Mouse (Mus musculus) ES-CJ7 (cell line): ENCODE data around the gene Ly75.

Experiments
- DNase-seq: peaks from one replicate; pipeline ENCODE4 v3.0.0; 2011; ENCODE audit warnings: low read depth, low spot score

Ly75 gene

DNA sequence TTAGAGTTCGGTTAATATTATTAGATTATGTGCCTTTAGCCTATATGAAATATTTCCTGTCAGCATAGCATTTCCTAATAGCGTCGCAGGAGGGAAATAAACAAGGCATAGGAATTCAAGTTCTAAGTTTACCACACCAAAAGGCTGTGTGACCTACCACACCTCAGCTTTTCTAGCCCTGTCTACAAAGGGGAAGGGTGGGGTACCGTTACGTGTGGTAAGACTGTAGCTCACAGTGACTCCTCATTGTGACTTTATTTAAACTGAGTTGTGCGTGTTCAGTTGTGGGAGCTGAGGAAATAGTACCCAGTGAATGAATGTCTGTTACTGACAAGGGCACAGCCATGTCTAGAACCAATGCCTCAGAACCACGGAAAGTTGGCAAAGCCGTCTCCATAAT is 8.0 kb downstream of the Ly75 start:
- DNase-seq: peak; percentile 72

DNA sequence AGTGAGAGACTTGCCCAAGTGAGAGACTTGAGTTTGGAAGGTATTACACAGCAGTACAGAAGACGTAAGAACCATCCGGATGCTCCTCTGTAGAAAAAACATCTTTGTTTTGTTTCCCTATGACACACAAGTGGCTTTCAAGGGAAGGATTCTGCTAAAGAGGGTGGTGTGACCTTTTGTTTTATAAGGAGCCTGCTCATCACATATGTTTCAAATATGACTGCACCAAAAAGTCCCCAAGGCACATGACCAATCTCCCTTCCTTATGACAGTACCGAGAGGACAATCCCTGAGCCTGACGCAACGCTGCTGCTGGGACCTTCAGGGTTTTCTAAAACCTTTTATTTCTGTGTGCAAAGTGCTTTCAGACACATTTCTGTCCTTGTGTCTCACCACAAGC is 12.9 kb downstream of the Ly75 start:
- no peak for DNase-seq

- no peak for DNase-seq
Measured at GRCm38 (mm10) chr2:60369454-60369853, 13.6 kb downstream of the Ly75 start.

- no peak for DNase-seq
Measured at GRCm38 (mm10) chr2:60367871-60368270, 15.2 kb downstream of the Ly75 start.

- DNase-seq: no peak
Measured at GRCm38 (mm10) chr2:60367204-60367603, 15.9 kb downstream of the Ly75 start.

- no peak for DNase-seq
Measured at GRCm38 (mm10) chr2:60365820-60366610, 17.1 kb downstream of the Ly75 start.

DNA sequence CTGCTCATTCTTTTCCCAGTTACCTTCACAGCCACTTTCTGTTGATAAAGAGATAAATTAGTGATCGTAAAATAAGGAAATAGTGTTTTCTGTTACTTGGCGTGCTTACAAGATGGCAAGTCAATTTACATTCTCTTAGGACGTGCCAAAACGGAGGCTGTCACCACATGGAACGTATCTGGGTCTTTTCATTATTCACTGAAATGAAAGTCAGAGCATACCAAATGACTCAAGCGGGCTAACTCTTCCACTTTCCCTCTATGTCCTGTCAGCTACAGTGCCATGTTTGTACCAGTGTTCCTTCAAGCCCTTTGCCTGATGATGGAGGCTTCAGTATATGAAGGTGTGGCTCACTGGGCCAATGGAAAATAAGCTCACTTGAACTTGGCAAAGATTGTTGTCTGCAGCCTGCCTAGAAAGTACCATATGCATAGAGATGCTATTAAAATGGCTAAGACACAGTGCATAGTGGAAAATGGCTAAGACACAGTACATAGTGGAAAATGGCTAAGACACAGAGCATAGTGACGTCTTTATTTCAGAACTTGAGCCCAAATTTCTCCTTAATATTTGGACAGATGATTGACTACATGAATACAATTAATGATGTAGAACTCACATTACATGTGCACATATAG is 17.8 kb downstream of the Ly75 start:
- DNase-seq: no peak

- DNase-seq: no peak
Measured at GRCm38 (mm10) chr2:60362146-60362545, 21.0 kb downstream of the Ly75 start.

DNA sequence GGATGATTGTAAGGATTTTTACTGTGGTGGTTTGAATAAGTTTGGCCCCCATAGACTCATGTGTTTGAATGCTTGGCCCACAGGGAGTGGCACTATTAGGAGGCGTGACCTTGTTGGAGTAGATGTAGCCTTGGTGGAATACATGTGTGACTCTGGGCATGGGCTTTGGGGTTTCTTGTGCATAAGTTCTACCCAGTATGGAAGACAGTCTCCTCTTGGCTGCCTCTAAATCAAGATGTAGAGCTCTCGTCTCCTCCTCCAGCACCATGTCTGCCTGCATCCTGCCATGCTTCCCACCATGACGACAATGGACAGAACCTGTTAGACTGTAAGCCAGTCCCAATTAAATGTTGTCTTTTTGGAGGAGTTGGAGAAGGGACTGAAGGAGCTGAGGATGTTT is 23.3 kb downstream of the Ly75 start:
- DNase-seq: no peak

DNA sequence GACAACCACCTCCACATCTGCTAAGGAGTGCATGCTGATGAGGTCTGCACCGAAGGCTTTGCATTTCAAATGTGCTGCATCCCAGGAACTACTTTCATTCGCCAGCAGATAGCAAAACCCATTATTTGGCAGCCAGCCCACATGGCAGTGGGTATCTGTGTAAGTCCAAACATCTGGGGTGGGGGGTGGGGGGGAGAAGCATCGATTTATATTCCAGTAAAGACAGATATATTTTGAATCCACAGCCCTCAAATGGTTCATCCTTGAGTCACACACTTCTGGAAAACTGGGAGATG is 27.8 kb downstream of the Ly75 start:
- DNase-seq: no peak

- peak; percentile 53 for DNase-seq
Measured at GRCm38 (mm10) chr2:60354541-60355387, 28.3 kb downstream of the Ly75 start.

DNA sequence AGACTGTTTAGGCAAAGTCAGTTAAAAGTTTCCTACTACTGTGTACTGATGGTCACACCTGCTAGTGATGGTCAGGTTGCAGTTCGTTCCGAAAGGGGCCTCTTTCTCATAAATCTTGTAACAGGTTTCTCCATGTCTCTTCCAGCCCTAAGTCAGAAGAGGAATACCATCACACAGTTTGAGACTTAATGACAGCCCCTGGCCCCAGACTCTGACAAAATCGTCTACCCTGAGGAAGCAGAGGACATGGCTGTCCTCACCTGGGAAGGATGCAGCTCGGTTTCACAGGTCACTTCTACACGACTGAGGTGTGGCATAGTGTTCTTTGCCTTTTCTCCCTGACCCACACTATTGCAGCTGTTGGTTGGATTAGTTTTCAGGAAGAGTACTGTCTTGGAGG is 30.8 kb downstream of the Ly75 start:
- DNase-seq: no peak

- no peak for DNase-seq
Measured at GRCm38 (mm10) chr2:60351781-60352180, 31.3 kb downstream of the Ly75 start.

GRCm38 (mm10) chr2:60347875-60348274 is 35.2 kb downstream of the Ly75 start:
- no peak for DNase-seq

GRCm38 (mm10) chr2:60346531-60346930 is 36.6 kb downstream of the Ly75 start:
- DNase-seq: no peak

DNA sequence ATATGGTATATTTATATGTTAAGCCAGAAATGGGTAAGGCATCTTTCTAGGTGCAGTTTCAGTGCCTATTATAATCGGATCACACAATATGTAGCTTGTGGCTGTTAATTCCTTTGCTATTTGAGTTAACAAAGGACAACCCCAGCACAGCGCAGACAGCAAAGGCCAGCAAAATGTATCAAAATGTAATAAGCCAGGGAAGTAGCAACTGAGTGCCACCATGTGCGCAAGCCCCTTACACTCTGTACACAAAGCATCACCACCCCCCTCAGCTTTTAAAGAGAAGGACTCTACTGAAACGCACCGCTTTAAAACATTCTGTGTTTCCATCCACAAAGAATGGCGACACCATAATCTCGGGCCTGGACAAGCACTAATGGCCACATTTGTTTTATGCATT is 37.4 kb downstream of the Ly75 start:
- DNase-seq: no peak

- DNase-seq: peak; percentile 15
Measured at GRCm38 (mm10) chr2:60343607-60344289, 39.4 kb downstream of the Ly75 start.

- DNase-seq: no peak
Measured at GRCm38 (mm10) chr2:60342107-60342880, 40.8 kb downstream of the Ly75 start.

DNA sequence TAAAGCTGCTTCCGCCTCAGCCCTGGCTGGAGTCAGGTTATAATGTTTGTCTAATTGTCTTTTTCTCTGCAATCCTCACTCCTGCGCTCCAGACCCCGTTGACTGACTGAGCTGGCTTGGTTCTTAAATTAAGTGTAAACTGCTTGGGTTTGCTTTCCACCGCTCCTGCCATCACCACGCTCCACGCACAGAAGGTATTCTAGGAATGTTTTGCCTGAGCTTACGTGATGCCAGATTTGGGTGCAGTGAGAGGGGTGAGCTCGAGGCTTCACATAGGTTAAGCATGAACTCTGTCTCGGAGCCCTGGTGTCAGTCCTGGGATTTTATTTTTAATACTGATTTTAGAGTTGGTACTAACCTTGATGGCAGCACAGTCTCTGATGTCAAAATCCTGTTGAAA is 45.2 kb downstream of the Ly75 start:
- DNase-seq: no peak

GRCm38 (mm10) chr2:60328641-60329040 is 54.5 kb downstream of the Ly75 start:
- no peak for DNase-seq

GRCm38 (mm10) chr2:60327581-60327980 is 55.5 kb downstream of the Ly75 start:
- DNase-seq: no peak
